Mouse (Mus musculus): ENCODE measurements around the gene Eml2. TPM values are rescaled to one million over a fixed set of nuclear protein-coding genes. Genes with fewer than 3 reads are reported as not detected.

Gene Eml2
- polyA plus RNA-seq (2012; ENCODE audit: low replicate concordance), result 6.5 and 12.1 TPM in 2 replicates

GRCm38 (mm10) chr7:19175708-19176515, at the start of gene Eml2:
Eml2 (plus strand) TSS chr7:19176421.

GRCm38 (mm10) chr7:19148875-19149541, 27.2 kb upstream of the Eml2 start, which contains the start of gene Qpctl:
Qpctl (minus strand) TSS chr7:19149291.

GRCm38 (mm10) chr7:19149626-19150025, 26.6 kb upstream of the Eml2 start, which contains the start of gene Snrpd2:
Snrpd2 (plus strand) TSS chr7:19149722.

GRCm38 (mm10) chr7:19165656-19166423, 10.4 kb upstream of the Eml2 start, which contains the start of gene Gipr:
Gipr (minus strand) TSS chr7:19166127.

GRCm38 (mm10) chr7:19211996-19212755, 36.0 kb downstream of the Eml2 start, which contains the start of gene Gpr4:
Gpr4 (plus strand) TSS chr7:19212538.

GRCm38 (mm10) chr7:19227883-19228792, 51.9 kb downstream of the Eml2 start, which contains the start of gene Opa3:
Opa3 (plus strand) TSS chr7:19228334.

Other genes with a start within 250 kb of the Eml2 start
- gene Nanos2, start 189.0 kb upstream of the Eml2 start, polyA plus RNA-seq (2012; ENCODE audit: low replicate concordance), result not detected in 2 replicates
- gene Mypop, start 185.2 kb upstream of the Eml2 start, polyA plus RNA-seq (2012; ENCODE audit: low replicate concordance), result 0.99 and 3.6 TPM in 2 replicates
- gene Irf2bp1, start 172.4 kb upstream of the Eml2 start, polyA plus RNA-seq (2012; ENCODE audit: low replicate concordance), result 116 and 192 TPM in 2 replicates
- 0.11 TPM in 2 replicates for gene Foxa3, start 152.9 kb upstream of the Eml2 start, polyA plus RNA-seq (2012; ENCODE audit: low replicate concordance)
- 181 and 223 TPM in 2 replicates for gene Sympk, start 152.0 kb upstream of the Eml2 start, polyA plus RNA-seq (2012; ENCODE audit: low replicate concordance)
- gene Rsph6a, start 121.7 kb upstream of the Eml2 start, polyA plus RNA-seq (2012; ENCODE audit: low replicate concordance), result 0.19 TPM in 1 of 2 replicates, not detected in the other
- 85.8 and 98.6 TPM in 2 replicates for gene Dmwd, start 100.2 kb upstream of the Eml2 start, polyA plus RNA-seq (2012; ENCODE audit: low replicate concordance)
- gene Dmpk, start 92.6 kb upstream of the Eml2 start, polyA plus RNA-seq (2012; ENCODE audit: low replicate concordance), result 62.6 and 65.4 TPM in 2 replicates
- 10.2 and 12.1 TPM in 2 replicates for gene Six5, start 81.8 kb upstream of the Eml2 start, polyA plus RNA-seq (2012; ENCODE audit: low replicate concordance)
- gene Gm4969, start 58.1 kb upstream of the Eml2 start, polyA plus RNA-seq (2012; ENCODE audit: low replicate concordance), result 0.07 TPM in 1 of 2 replicates, not detected in the other
- gene Fbxo46, start 56.6 kb upstream of the Eml2 start, polyA plus RNA-seq (2012; ENCODE audit: low replicate concordance), result 28.1 and 39.2 TPM in 2 replicates
- 9.8 and 13.7 TPM in 2 replicates for gene Qpctl, start 27.1 kb upstream of the Eml2 start, polyA plus RNA-seq (2012; ENCODE audit: low replicate concordance)
- 24.1 and 39.0 TPM in 2 replicates for gene Snrpd2, start 26.7 kb upstream of the Eml2 start, polyA plus RNA-seq (2012; ENCODE audit: low replicate concordance)
- 0.07 TPM in 1 of 2 replicates, not detected in the other for gene Gipr, start 10.3 kb upstream of the Eml2 start, polyA plus RNA-seq (2012; ENCODE audit: low replicate concordance)
- 0.88 and 1.3 TPM in 2 replicates for gene Gpr4, start 36.1 kb downstream of the Eml2 start, polyA plus RNA-seq (2012; ENCODE audit: low replicate concordance)
- 10.7 and 15.7 TPM in 2 replicates for gene Opa3, start 51.9 kb downstream of the Eml2 start, polyA plus RNA-seq (2012; ENCODE audit: low replicate concordance)
- gene Vasp, start 95.4 kb downstream of the Eml2 start, polyA plus RNA-seq (2012; ENCODE audit: low replicate concordance), result 240 and 739 TPM in 2 replicates
- 0.62 and 1.2 TPM in 2 replicates for gene Ppm1n, start 103.6 kb downstream of the Eml2 start, polyA plus RNA-seq (2012; ENCODE audit: low replicate concordance)
- gene Rtn2, start 106.2 kb downstream of the Eml2 start, polyA plus RNA-seq (2012; ENCODE audit: low replicate concordance), result 0.57 and 1.1 TPM in 2 replicates
- gene Fosb, start 133.6 kb downstream of the Eml2 start, polyA plus RNA-seq (2012; ENCODE audit: low replicate concordance), result 1.1 and 5.9 TPM in 2 replicates
- gene Ercc1, start 168.4 kb downstream of the Eml2 start, polyA plus RNA-seq (2012; ENCODE audit: low replicate concordance), result 21.3 and 28.9 TPM in 2 replicates
- 35.9 and 52.0 TPM in 2 replicates for gene Cd3eap, start 183.1 kb downstream of the Eml2 start, polyA plus RNA-seq (2012; ENCODE audit: low replicate concordance)
- gene Ppp1r13l, start 183.3 kb downstream of the Eml2 start, polyA plus RNA-seq (2012; ENCODE audit: low replicate concordance), result 19.1 and 23.9 TPM in 2 replicates
- 43.1 and 62.1 TPM in 2 replicates for gene Ercc2, start 205.6 kb downstream of the Eml2 start, polyA plus RNA-seq (2012; ENCODE audit: low replicate concordance)
- 1.8 and 4.2 TPM in 2 replicates for gene Klc3, start 227.7 kb downstream of the Eml2 start, polyA plus RNA-seq (2012; ENCODE audit: low replicate concordance)
- 0.33 and 0.72 TPM in 2 replicates for gene Ckm, start 228.4 kb downstream of the Eml2 start, polyA plus RNA-seq (2012; ENCODE audit: low replicate concordance)

Measured in leukemia stem cell, adult 10-12 weeks (primary cell).